Mouse (Mus musculus): ENCODE results near the gene Vezf1. TPM values are rescaled to one million over a fixed set of nuclear protein-coding genes. Genes with fewer than 3 reads are reported as not detected.

The Vezf1 gene
- total and polyA plus RNA-seq, 3 experiments = 8.0 to 20.8 TPM; not detected in 1

DNA sequence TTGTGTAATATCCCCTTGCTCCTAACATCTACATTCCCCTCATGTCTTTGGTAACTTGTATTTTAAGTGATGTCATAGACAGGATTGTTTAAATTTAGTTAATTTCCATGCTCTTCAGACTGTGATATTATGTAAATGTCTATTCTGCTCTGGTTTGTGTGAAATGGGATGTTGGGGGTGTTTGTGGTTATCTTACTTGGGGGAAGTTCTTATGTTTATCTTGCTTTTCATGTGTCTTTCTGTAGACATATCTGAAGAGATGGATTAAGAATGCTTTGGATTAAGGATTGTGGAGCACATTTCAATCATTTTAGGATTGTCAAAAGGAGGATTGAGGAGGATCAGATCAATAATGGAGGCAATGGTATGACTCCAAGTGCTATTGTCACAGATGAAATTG is 18.3 kb upstream of the Vezf1 start:
- Histone ChIP-seq H3K4me1 (ENCODE audit: control insufficient read depth in 1 of 2, insufficient read depth in 2 of 2, low read length in 2 of 2) (peaks cover 5 to 10% of the 10 kb centered on the region in 2 experiments), H3K36me3 (ENCODE audit: control insufficient read depth in 1 of 2, insufficient read depth in 2 of 2, low read length in 2 of 2) (peaks cover 34 to 35% of the 10 kb centered on the region in 2 experiments), H3K4me3 (ENCODE audit: control insufficient read depth in 1 of 2, insufficient read depth in 1 of 2, low read depth in 2 of 2, low read length in 2 of 2) (peak overlapping the region; percentile 76 to 84), H3K79me2 (ENCODE audit: control insufficient read depth, insufficient read depth, low read length, poor library complexity) (peaks cover 33% of the 10 kb centered on the region), H3K27ac (ENCODE audit: control insufficient read depth, low read depth, low read length) (no peak overlapping the region), H3K9me3 (replicated peaks; ENCODE audit: insufficient read depth, low read length) (no peaks in the 10 kb centered on the region), H3K9ac (ENCODE audit: control insufficient read depth, low read depth, low read length, poor library complexity, severe bottlenecking) (peak overlapping the region; percentile 97), H3K27me3 (ENCODE audit: control insufficient read depth in 1 of 2, insufficient read depth in 2 of 2, low read length in 2 of 2) (no peaks in the 10 kb centered on the region)
- peak; percentile 32; the same call in 1 of the 2 replicates for TF ChIP-seq MYC (IDR thresholded peaks at IDR 0.05; ENCODE audit: low read depth, low read length)
- TF ChIP-seq RCOR1 (IDR thresholded peaks at IDR 0.05; ENCODE audit: low read depth, low read length) = peak; percentile 58; the same call in 1 of the 2 replicates
- peak; percentile 53; the same call in 1 of the 2 replicates for TF ChIP-seq GATA1 (IDR thresholded peaks at IDR 0.05; ENCODE audit: low read depth, low read length)
- no peak for TF ChIP-seq HCFC1 (IDR thresholded peaks at IDR 0.05; ENCODE audit: low read depth, low read length)
- TF ChIP-seq TCF12 (IDR thresholded peaks at IDR 0.05; ENCODE audit: low read depth, low read length) = peak; percentile 46; the same call in 1 of the 2 replicates
- no peak; the same call in 1 of the 2 replicates for TF ChIP-seq POLR2AphosphoS2 (IDR thresholded peaks at IDR 0.05; ENCODE audit: low read length)
- TF ChIP-seq EP300 (IDR thresholded peaks at IDR 0.05; ENCODE audit: low read depth in 1 of 2, low read length in 2 of 2) = peak; percentile 38 to 46; a peak in 3 of 4 replicates
- TF ChIP-seq TAL1 (IDR thresholded peaks at IDR 0.05; ENCODE audit: low read length) = 0 out of 2 replicates have a peak, but pooled peaks have one; percentile 3
- no peak for TF ChIP-seq MYB (IDR thresholded peaks at IDR 0.05; ENCODE audit: low read depth, low read length)
- DNase-seq (ENCODE audit: low read depth, low spot score) = peak; percentile 62

DNA sequence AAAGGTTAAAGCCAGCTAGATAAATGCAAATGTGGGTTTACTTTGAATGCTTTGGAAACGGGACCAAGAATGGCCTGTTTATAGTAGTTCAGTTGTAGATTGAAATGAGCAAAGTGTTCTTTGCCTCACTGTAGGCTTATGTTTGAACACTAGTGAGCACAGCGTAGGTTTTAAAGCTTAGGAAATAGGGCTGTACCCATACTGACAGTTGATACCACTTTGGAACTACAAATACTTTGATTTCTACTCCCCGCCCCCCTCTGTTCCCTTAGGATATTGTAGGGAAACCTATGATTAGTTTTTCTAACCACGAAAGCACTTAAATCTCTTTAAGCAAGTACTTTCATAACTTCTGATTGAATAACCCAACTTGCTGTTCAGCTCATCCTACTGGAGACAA is 15.4 kb upstream of the Vezf1 start:
- Histone ChIP-seq H3K4me1 (ENCODE audit: control insufficient read depth in 1 of 2, insufficient read depth in 2 of 2, low read length in 2 of 2) (peaks cover 5 to 9% of the 10 kb centered on the region in 2 experiments), H3K4me3 (ENCODE audit: control insufficient read depth in 1 of 2, insufficient read depth in 1 of 2, low read depth in 2 of 2, low read length in 2 of 2) (no peak overlapping the region), H3K79me2 (ENCODE audit: control insufficient read depth, insufficient read depth, low read length, poor library complexity) (peaks cover 31% of the 10 kb centered on the region), H3K9me3 (replicated peaks; ENCODE audit: insufficient read depth, low read length) (no peaks in the 10 kb centered on the region), H3K27me3 (ENCODE audit: control insufficient read depth in 1 of 2, insufficient read depth in 2 of 2, low read length in 2 of 2) (no peaks in the 10 kb centered on the region), H3K9ac (ENCODE audit: control insufficient read depth, low read depth, low read length, poor library complexity, severe bottlenecking) (no peak overlapping the region), H3K36me3 (ENCODE audit: control insufficient read depth in 1 of 2, insufficient read depth in 2 of 2, low read length in 2 of 2) (peaks cover 31 to 36% of the 10 kb centered on the region in 2 experiments), H3K27ac (ENCODE audit: control insufficient read depth, low read depth, low read length) (no peak overlapping the region)
- no peak for TF ChIP-seq SMC3 (IDR thresholded peaks at IDR 0.05; ENCODE audit: low read depth, low read length)
- no peak for TF ChIP-seq ELF1 (IDR thresholded peaks at IDR 0.05; ENCODE audit: low read depth, low read length)
- no peak for TF ChIP-seq JUND (IDR thresholded peaks at IDR 0.05; ENCODE audit: low read depth, low read length)
- no peak for TF ChIP-seq MYB (IDR thresholded peaks at IDR 0.05; ENCODE audit: low read depth, low read length)
- no peak for TF ChIP-seq NRF1 (IDR thresholded peaks at IDR 0.05; ENCODE audit: insufficient read depth, low read depth, low read length, poor library complexity, severe bottlenecking)
- TF ChIP-seq POLR2A (IDR thresholded peaks at IDR 0.05; ENCODE audit: control insufficient read depth in 1 of 2, insufficient read depth in 1 of 2, low read depth in 1 of 2, low read length in 2 of 2, poor library complexity in 1 of 2) = peak in 1 of 2 experiments; percentile 31; a peak in 1 of 4 replicates
- no peak for TF ChIP-seq TBP (IDR thresholded peaks at IDR 0.05; ENCODE audit: low read depth, low read length)
- TF ChIP-seq POLR2AphosphoS2 (IDR thresholded peaks at IDR 0.05; ENCODE audit: low read length) = peak; percentile 32; the same call in 1 of the 2 replicates
- TF ChIP-seq GABPA (IDR thresholded peaks at IDR 0.05; ENCODE audit: low read depth, low read length) = no peak
- DNase-seq (ENCODE audit: low read depth, low spot score) = peak; percentile 35
